Mouse (Mus musculus) stomach, postnatal 0 days (tissue): ENCODE measurements around the gene Sh2d3c. TPM values are rescaled to one million over a fixed set of nuclear protein-coding genes. Genes with fewer than 3 reads are reported as not detected.

Experiments used
- ATAC-seq: fragments of 200-750 bp; cut with Nextera tagmentation; 2 replicates; pipeline ENCODE4 v1.8.0; 2017; ENCODE audit not compliant: low FRiP score, low TSS enrichment
- DNase-seq: peaks from one replicate; pipeline ENCODE4 v3.0.0-alpha.2; 2016; ENCODE audit warnings: low spot score
- H3K27ac ChIP-seq: fragments of 300-500 bp; sonication (generic); replicated peaks from 2 replicates; pipeline ENCODE4 v1.5.1; 2014; ENCODE audit warnings: mild to moderate bottlenecking, control low read depth
- H3K27me3 ChIP-seq: fragments of 300-500 bp; sonication (generic); 2 replicates; pipeline ENCODE4 v1.6.1; 2014; ENCODE audit warnings: low read length; ENCODE audit not compliant: control insufficient read depth, insufficient read depth
- H3K36me3 ChIP-seq: fragments of 300-500 bp; sonication (generic); 2 replicates; pipeline ENCODE4 v1.6.1; 2014; ENCODE audit warnings: low read length, mixed read lengths; ENCODE audit not compliant: control insufficient read depth, insufficient read depth
- H3K4me1 ChIP-seq: fragments of 300-500 bp; sonication (generic); replicated peaks from 2 replicates; pipeline ENCODE4 v1.6.1; 2014; ENCODE audit warnings: antibody characterized with exemption; ENCODE audit not compliant: control insufficient read depth, insufficient read depth
- H3K4me2 ChIP-seq: fragments of 300-500 bp; sonication (generic); replicated peaks from 2 replicates; pipeline ENCODE4 v1.6.1; 2014; ENCODE audit warnings: low read depth, mild to moderate bottlenecking, control low read depth, moderate library complexity
- H3K4me3 ChIP-seq: fragments of 300-500 bp; sonication (generic); 2 replicates; pipeline ENCODE4 v1.5.1; 2014; ENCODE audit warnings: low read depth, low read length, control low read depth
- H3K9ac ChIP-seq: fragments of 300-500 bp; sonication (generic); 2 replicates; pipeline ENCODE4 v1.6.1; 2014; ENCODE audit warnings: mild to moderate bottlenecking, low read length, control low read depth, mixed read lengths
- H3K9me3 ChIP-seq: fragments of 300-500 bp; sonication (generic); 2 replicates; pipeline ENCODE4 v1.6.1; 2016; ENCODE audit warnings: low read length; ENCODE audit not compliant: control insufficient read depth
- CTCF ChIP-seq: IDR thresholded peaks from 2 replicates; pipeline ENCODE4 v1.5.1; 2016; ENCODE audit warnings: antibody characterized with exemption, low read depth, mild to moderate bottlenecking, moderate library complexity
- EP300 ChIP-seq: optimal IDR thresholded peaks from 2 replicates; pipeline ENCODE3; 2016; ENCODE audit warnings: antibody characterized with exemption
- WGBS: fragments of 180-500 bp; shearing (Covaris S2); extraction: QIAGEN DNeasy Blood & Tissue Kit; methylation state at CpG from one replicate; pipeline ENCODE4 v1.1.7; 2014; 5-methylcytosine and 5-hydroxymethylcytosine counted together
- polyA plus RNA-seq: library from polyadenylated mRNA; unstranded; fragments of >200 nt; fragmentation: Nextera tagmentation; extraction: Ambion mirVana; gene quantifications from 2 replicates; pipeline ENCODE4 v1.2.1, GENCODE M21; 2015

Sh2d3c gene
- polyA plus RNA-seq, 1 experiment from 2014 or later: 7.7 TPM

GRCm38 (mm10) chr2:32749082-32749481 is 28.2 kb downstream of the Sh2d3c start:
- DNase-seq (no peak), ATAC-seq (no peak)
- no peak overlapping the region for H3K9ac ChIP-seq
- H3K4me2 ChIP-seq: no peak overlapping the region
- H3K27me3 ChIP-seq: no peaks in the 10 kb centered on the region
- H3K9me3 ChIP-seq: no peaks in the 10 kb centered on the region
- peaks cover 5% of the 10 kb centered on the region; the same call in 1 of the 2 replicates for H3K36me3 ChIP-seq
- H3K4me3 ChIP-seq: no peak overlapping the region
- TF ChIP-seq CTCF (no peak), EP300 (no peak)
- no peak overlapping the region for H3K27ac ChIP-seq
- 92% methylated on average over 16 of the region's 16 CpGs for WGBS
- no peaks in the 10 kb centered on the region for H3K4me1 ChIP-seq

DNA sequence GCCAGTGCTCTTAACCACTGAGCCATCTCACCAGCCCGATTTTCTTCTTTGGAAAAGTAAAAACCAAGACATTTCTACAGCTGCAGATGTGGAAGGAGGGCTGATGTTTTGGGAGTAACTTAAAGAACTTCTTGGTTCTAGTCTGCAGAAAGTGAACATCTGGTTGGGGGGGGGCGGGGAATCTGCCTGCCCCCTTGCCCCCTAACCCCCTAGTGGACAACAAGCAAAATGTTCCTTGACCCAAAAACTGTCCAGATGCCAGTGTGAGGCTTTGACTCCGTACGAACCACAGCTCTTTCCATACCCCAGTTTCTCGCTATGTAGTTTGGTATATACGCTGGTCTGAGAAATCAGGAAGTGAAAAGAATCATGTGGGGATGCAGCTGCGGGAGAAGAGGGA is 29.3 kb downstream of the Sh2d3c start:
- DNase-seq (no peak), ATAC-seq (no peak)
- Histone ChIP-seq H3K4me1 (no peaks in the 10 kb centered on the region), H3K9ac (no peak overlapping the region), H3K36me3 (peaks cover 5% of the 10 kb centered on the region; the same call in 1 of the 2 replicates), H3K27ac (no peak overlapping the region), H3K9me3 (no peaks in the 10 kb centered on the region), H3K4me2 (no peak overlapping the region), H3K27me3 (no peaks in the 10 kb centered on the region), H3K4me3 (no peak overlapping the region)
- 71% methylated on average over 7 of the region's 7 CpGs for WGBS
- no peak for TF ChIP-seq EP300
- TF ChIP-seq CTCF: peak; percentile 37

GRCm38 (mm10) chr2:32750887-32751664 is 30.2 kb downstream of the Sh2d3c start:
- ATAC-seq (peak; percentile 90), DNase-seq (peak; percentile 87)
- H3K4me3 ChIP-seq: peak overlapping the region; percentile 29
- H3K9me3 ChIP-seq: no peaks in the 10 kb centered on the region
- 20% methylated on average over 31 of the region's 31 CpGs for WGBS
- no peaks in the 10 kb centered on the region for H3K27me3 ChIP-seq
- peak; percentile 13; the same call in 1 of the 2 replicates for TF ChIP-seq CTCF
- no peak for TF ChIP-seq EP300
- H3K36me3 ChIP-seq: peaks cover 5% of the 10 kb centered on the region; the same call in 1 of the 2 replicates
- H3K9ac ChIP-seq: 0 out of 2 replicates have a peak overlapping the region, but pooled peaks have one; percentile 18
- H3K4me2 ChIP-seq: peak overlapping the region; percentile 58
- no peaks in the 10 kb centered on the region for H3K4me1 ChIP-seq
- 0 out of 2 replicates have a peak overlapping the region, but pooled peaks have one; percentile 3 for H3K27ac ChIP-seq

DNA sequence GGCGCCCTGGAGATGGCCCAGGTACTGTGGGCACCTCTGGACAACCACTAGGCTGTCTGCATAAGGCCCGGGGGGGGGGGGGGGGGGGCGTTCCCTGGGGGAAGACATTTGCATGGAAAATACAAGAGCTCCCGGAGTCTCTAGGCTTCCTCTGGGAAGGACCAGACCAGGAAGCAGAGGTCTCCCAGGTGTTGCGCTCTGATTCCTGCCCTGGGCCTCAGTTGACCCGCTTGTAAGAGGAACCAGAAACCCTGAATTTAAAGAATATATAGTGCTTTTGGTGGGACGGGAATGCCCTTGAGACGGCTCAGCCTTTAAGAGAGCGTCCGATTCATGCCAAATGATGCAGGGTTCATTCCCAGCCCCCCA is 30.8 kb downstream of the Sh2d3c start:
- DNase-seq: no peak
- TF ChIP-seq EP300 (no peak), CTCF (no peak)
- H3K4me1 ChIP-seq: no peaks in the 10 kb centered on the region
- peak overlapping the region; percentile 29 for H3K4me3 ChIP-seq
- 33% methylated on average over 8 of the region's 10 CpGs for WGBS
- H3K9me3 ChIP-seq: no peaks in the 10 kb centered on the region
- H3K27ac ChIP-seq: 0 out of 2 replicates have a peak overlapping the region, but pooled peaks have one; percentile 3
- 0 out of 2 replicates have a peak overlapping the region, but pooled peaks have one; percentile 18 for H3K9ac ChIP-seq
- ATAC-seq: no peak
- H3K4me2 ChIP-seq: peak overlapping the region; percentile 58
- H3K36me3 ChIP-seq: peaks cover 5% of the 10 kb centered on the region; the same call in 1 of the 2 replicates
- H3K27me3 ChIP-seq: no peaks in the 10 kb centered on the region

- Histone ChIP-seq H3K27me3 (no peaks in the 10 kb centered on the region), H3K27ac (no peak overlapping the region), H3K4me1 (no peaks in the 10 kb centered on the region), H3K4me2 (peak overlapping the region; percentile 58; the same call in 1 of the 2 replicates), H3K36me3 (peaks cover 5% of the 10 kb centered on the region; the same call in 1 of the 2 replicates), H3K9ac (no peak overlapping the region), H3K9me3 (no peaks in the 10 kb centered on the region), H3K4me3 (no peak overlapping the region)
- TF ChIP-seq EP300: no peak
- peak; percentile 54 for TF ChIP-seq CTCF
- 0 out of 2 replicates have a peak, but pooled peaks have one; percentile 20 for ATAC-seq
- WGBS: 67% methylated on average over 10 of the region's 10 CpGs
- peak; percentile 69 for DNase-seq
Measured at GRCm38 (mm10) chr2:32752181-32752580, 31.3 kb downstream of the Sh2d3c start.

DNA sequence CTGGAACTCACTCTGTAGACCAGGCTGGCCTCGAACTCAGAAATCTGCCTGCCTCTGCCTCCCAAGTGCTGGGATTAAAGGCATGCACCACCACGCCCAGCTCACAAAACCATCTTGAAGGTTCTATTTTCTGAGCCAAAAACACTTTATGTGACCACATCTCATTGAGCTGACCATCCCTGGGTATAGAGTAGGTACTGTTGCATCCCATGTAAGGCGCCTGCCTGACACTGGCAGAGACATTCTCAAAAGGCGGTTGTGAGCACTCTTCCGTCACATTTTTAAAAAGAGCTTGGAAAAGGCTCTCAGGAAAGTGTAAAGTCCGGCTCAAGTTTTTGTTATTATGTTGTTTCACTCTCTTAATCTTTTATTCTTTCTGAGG is 35.8 kb downstream of the Sh2d3c start:
- TF ChIP-seq EP300 (no peak), CTCF (no peak)
- WGBS: 29% methylated on average over 6 of the region's 6 CpGs
- ATAC-seq: peak; percentile 8; the same call in 1 of the 2 replicates
- H3K9me3 ChIP-seq: no peaks in the 10 kb centered on the region
- H3K27me3 ChIP-seq: no peaks in the 10 kb centered on the region
- no peaks in the 10 kb centered on the region for H3K4me1 ChIP-seq
- H3K9ac ChIP-seq: no peak overlapping the region
- no peak overlapping the region for H3K27ac ChIP-seq
- H3K36me3 ChIP-seq: peaks cover 12% of the 10 kb centered on the region
- H3K4me3 ChIP-seq: no peak overlapping the region
- H3K4me2 ChIP-seq: peak overlapping the region; percentile 69; the same call in 1 of the 2 replicates
- no peak for DNase-seq
